Mouse (Mus musculus): ENCODE data around the gene Stab1. TPM values are rescaled to one million over a fixed set of nuclear protein-coding genes. Genes with fewer than 3 reads are reported as not detected.

Gene Stab1
- total and polyA plus RNA-seq, 2 experiments from 2014 or later = 11.4 to 21.9 TPM

DNA sequence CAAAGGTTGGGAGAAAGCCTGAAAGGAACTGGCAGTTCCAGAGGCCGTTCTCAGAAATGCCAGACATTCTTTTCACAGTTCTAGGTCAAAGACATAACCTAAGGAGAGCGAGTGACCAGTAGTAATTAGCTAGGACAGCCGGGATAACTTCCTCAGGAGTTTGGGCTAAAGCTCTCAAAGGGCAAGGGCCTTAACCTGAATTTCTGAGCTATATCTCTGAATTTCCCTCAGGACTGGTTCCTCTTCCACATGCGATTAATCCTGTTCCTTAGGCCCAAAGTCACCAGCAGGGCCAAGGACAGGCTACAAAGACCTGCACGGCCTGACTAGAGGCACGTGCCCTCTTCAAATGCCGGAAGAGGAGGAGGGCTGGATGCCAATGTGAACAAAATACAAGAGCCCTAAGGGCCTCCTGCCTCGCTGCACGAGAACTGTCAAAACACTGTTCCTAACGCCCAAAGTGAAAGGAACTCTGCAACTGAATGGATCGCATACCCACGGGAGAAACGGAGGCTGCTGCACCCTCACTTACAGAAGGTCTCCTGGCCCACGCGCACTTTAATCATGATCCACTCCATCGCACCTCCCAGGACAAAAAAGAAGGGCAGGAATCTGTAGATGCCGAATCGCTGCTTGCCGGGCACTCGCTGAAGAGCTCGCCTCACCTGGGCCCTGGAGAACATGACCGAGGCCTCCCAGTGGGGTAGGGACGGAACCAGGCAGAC is 40.2 kb downstream of the Stab1 start:
- peaks cover 15% of the 10 kb centered on the region for H3K4me1 ChIP-seq (ENCODE audit: insufficient read depth)

GRCm38 (mm10) chr14:31126826-31127225 is 41.6 kb downstream of the Stab1 start:
- no peak overlapping the region for H3K27ac ChIP-seq (ENCODE audit: low read depth, low read length)
- H3K27me3 ChIP-seq (ENCODE audit: insufficient read depth, low read length) = no peaks in the 10 kb centered on the region
- H3K9ac ChIP-seq = no peak overlapping the region
- no peak for TF ChIP-seq CTCF (IDR thresholded peaks at IDR 0.05; ENCODE audit: low read depth)
- H3K4me2 ChIP-seq (ENCODE audit: low read depth) = no peak overlapping the region
- H3K4me3 ChIP-seq (ENCODE audit: low read depth, low read length) = no peak overlapping the region
- no peak for DNase-seq
- no peak for ATAC-seq
- H3K4me1 ChIP-seq (ENCODE audit: insufficient read depth) = peaks cover 8% of the 10 kb centered on the region; the same call in 1 of the 2 replicates
- peaks cover 9% of the 10 kb centered on the region for H3K36me3 ChIP-seq (ENCODE audit: insufficient read depth)
- no peaks in the 10 kb centered on the region for H3K9me3 ChIP-seq (ENCODE audit: low read length)
- WGBS = 96% methylated on average over 8 of the region's 8 CpGs

More for the DNA sequence above, 40.2 kb downstream of the Stab1 start:
- under 1% methylated on average over 23 of the region's 23 CpGs for WGBS
- no peak for DNase-seq
- Histone ChIP-seq H3K27me3 (ENCODE audit: insufficient read depth, low read length) (no peaks in the 10 kb centered on the region), H3K27ac (ENCODE audit: low read depth, low read length) (peak overlapping the region; percentile 69), H3K9ac (peak overlapping the region; percentile 64), H3K4me2 (ENCODE audit: low read depth) (peak overlapping the region; percentile 72), H3K9me3 (ENCODE audit: low read length) (no peaks in the 10 kb centered on the region), H3K36me3 (ENCODE audit: insufficient read depth) (peaks cover 5% of the 10 kb centered on the region; the same call in 1 of the 2 replicates), H3K4me3 (ENCODE audit: low read depth, low read length) (peak overlapping the region; percentile 52)
- no peak for TF ChIP-seq CTCF (IDR thresholded peaks at IDR 0.05; ENCODE audit: low read depth)
- peak; percentile 4; the same call in 1 of the 2 replicates for ATAC-seq

- WGBS = 69% methylated on average over 9 of the region's 9 CpGs
- Histone ChIP-seq H3K9ac (no peak overlapping the region), H3K4me3 (ENCODE audit: low read depth, low read length) (no peak overlapping the region), H3K36me3 (ENCODE audit: insufficient read depth) (peaks cover 13% of the 10 kb centered on the region), H3K4me1 (ENCODE audit: insufficient read depth) (peaks cover 8% of the 10 kb centered on the region; the same call in 1 of the 2 replicates), H3K9me3 (ENCODE audit: low read length) (no peaks in the 10 kb centered on the region), H3K27ac (ENCODE audit: low read depth, low read length) (0 out of 2 replicates have a peak overlapping the region, but pooled peaks have one; percentile 9), H3K27me3 (ENCODE audit: insufficient read depth, low read length) (no peaks in the 10 kb centered on the region), H3K4me2 (ENCODE audit: low read depth) (no peak overlapping the region)
- DNase-seq (no peak), ATAC-seq (no peak)
- TF ChIP-seq CTCF (IDR thresholded peaks at IDR 0.05; ENCODE audit: low read depth) = no peak
Observed at GRCm38 (mm10) chr14:31125106-31126075, 43.0 kb downstream of the Stab1 start.

- H3K9ac ChIP-seq = no peak overlapping the region
- H3K4me3 ChIP-seq (ENCODE audit: low read depth, low read length) = no peak overlapping the region
- H3K4me1 ChIP-seq (ENCODE audit: insufficient read depth) = no peaks in the 10 kb centered on the region
- no peak overlapping the region for H3K4me2 ChIP-seq (ENCODE audit: low read depth)
- H3K9me3 ChIP-seq (ENCODE audit: low read length) = no peaks in the 10 kb centered on the region
- H3K27ac ChIP-seq (ENCODE audit: low read depth, low read length) = no peak overlapping the region
- TF ChIP-seq CTCF (IDR thresholded peaks at IDR 0.05; ENCODE audit: low read depth) = no peak
- no peak for ATAC-seq
- no peak for DNase-seq
- H3K27me3 ChIP-seq (ENCODE audit: insufficient read depth, low read length) = no peaks in the 10 kb centered on the region
- H3K36me3 ChIP-seq (ENCODE audit: insufficient read depth) = peaks cover 37% of the 10 kb centered on the region
- WGBS = 84% methylated on average over 2 of the region's 2 CpGs
Observed at GRCm38 (mm10) chr14:31115522-31115921, 52.9 kb downstream of the Stab1 start.

GRCm38 (mm10) chr14:31114011-31114410 is 54.4 kb downstream of the Stab1 start:
- Histone ChIP-seq H3K4me2 (ENCODE audit: low read depth) (no peak overlapping the region), H3K9ac (no peak overlapping the region), H3K36me3 (ENCODE audit: insufficient read depth) (peaks cover 44% of the 10 kb centered on the region), H3K27me3 (ENCODE audit: insufficient read depth, low read length) (no peaks in the 10 kb centered on the region), H3K9me3 (ENCODE audit: low read length) (no peaks in the 10 kb centered on the region), H3K4me3 (ENCODE audit: low read depth, low read length) (no peak overlapping the region), H3K27ac (ENCODE audit: low read depth, low read length) (no peak overlapping the region), H3K4me1 (ENCODE audit: insufficient read depth) (no peaks in the 10 kb centered on the region)
- WGBS = 89% methylated on average over 3 of the region's 3 CpGs
- DNase-seq (no peak), ATAC-seq (no peak)
- TF ChIP-seq CTCF (IDR thresholded peaks at IDR 0.05; ENCODE audit: low read depth) = no peak

DNA sequence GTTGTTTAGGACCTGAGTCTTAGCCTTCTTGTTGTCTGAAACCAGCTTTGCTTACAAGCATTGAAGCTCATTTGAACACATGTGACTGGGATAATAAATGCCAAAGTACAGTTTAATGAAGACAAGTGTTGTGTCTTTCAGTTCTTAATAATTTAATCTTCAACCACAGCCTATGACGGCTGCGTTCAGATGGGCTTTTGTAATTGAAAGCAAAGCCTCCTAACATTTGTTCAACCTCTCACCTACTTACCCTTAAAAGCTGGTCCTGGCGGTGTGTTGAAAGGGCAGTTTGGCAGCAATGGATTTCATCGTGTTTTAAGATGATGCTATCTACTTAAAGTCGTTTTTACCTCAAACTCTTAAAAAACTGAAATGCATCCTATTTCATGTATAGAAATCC is 56.3 kb downstream of the Stab1 start:
- 84% methylated on average over 5 of the region's 5 CpGs for WGBS
- peaks cover 42% of the 10 kb centered on the region for H3K36me3 ChIP-seq (ENCODE audit: insufficient read depth)
- no peak for ATAC-seq

More for the DNA sequence above, 56.3 kb downstream of the Stab1 start:
- no peak overlapping the region for H3K9ac ChIP-seq
- no peak overlapping the region for H3K4me2 ChIP-seq (ENCODE audit: low read depth)
- H3K4me3 ChIP-seq (ENCODE audit: low read depth, low read length) = no peak overlapping the region
- H3K27me3 ChIP-seq (ENCODE audit: insufficient read depth, low read length) = no peaks in the 10 kb centered on the region
- no peak for DNase-seq
- no peaks in the 10 kb centered on the region for H3K4me1 ChIP-seq (ENCODE audit: insufficient read depth)
- no peak for TF ChIP-seq CTCF (IDR thresholded peaks at IDR 0.05; ENCODE audit: low read depth)
- no peak overlapping the region for H3K27ac ChIP-seq (ENCODE audit: low read depth, low read length)
- no peaks in the 10 kb centered on the region for H3K9me3 ChIP-seq (ENCODE audit: low read length)

Measured in forebrain, postnatal 0 days (tissue).